Mouse (Mus musculus): ENCODE results near the gene Catip.
A peak's percentile ranks its signal among the peaks of the same experiment; 100 is the strongest.

The Catip gene

GRCm38 (mm10) chr1:74397919-74398451 lies 36.1 kb downstream of the Catip start:
- peak; percentile 70 to 76 for DNase-seq (ENCODE audit: low spot score in 2 of 2)

GRCm38 (mm10) chr1:74400531-74400930 lies 38.6 kb downstream of the Catip start:
- no peak for DNase-seq (ENCODE audit: low spot score in 2 of 2)

- DNase-seq (ENCODE audit: low spot score in 2 of 2), result no peak
These were observed 39.3 kb downstream of the Catip start for GRCm38 (mm10) chr1:74401015-74401702.

GRCm38 (mm10) chr1:74404206-74404605 lies 42.3 kb downstream of the Catip start:
- DNase-seq (ENCODE audit: low spot score in 2 of 2), result no peak

GRCm38 (mm10) chr1:74408589-74409504 lies 46.9 kb downstream of the Catip start, which contains the start of gene Vil1:
Vil1 (plus strand) TSS chr1:74409376.
- no peak for DNase-seq (ENCODE audit: low spot score in 2 of 2)

GRCm38 (mm10) chr1:74411753-74412325 lies 49.9 kb downstream of the Catip start:
- DNase-seq (ENCODE audit: low spot score in 2 of 2), result no peak

- no peak for DNase-seq (ENCODE audit: low spot score in 2 of 2)
These were observed 50.8 kb downstream of the Catip start for GRCm38 (mm10) chr1:74412711-74413110.

- no peak for DNase-seq (ENCODE audit: low spot score in 2 of 2)
These were observed 53.2 kb downstream of the Catip start for GRCm38 (mm10) chr1:74415143-74415542.

All from thymus, postnatal 10 days (tissue).